Mouse (Mus musculus) fibroblast of lung, adult 2 months (primary cell): ENCODE results near the gene Gjb3.

ENCODE experiments used
- DNase-seq: peaks from one replicate; pipeline ENCODE4 v3.0.0-alpha.2; 2011; ENCODE audit warnings: low read depth

The Gjb3 gene

DNA sequence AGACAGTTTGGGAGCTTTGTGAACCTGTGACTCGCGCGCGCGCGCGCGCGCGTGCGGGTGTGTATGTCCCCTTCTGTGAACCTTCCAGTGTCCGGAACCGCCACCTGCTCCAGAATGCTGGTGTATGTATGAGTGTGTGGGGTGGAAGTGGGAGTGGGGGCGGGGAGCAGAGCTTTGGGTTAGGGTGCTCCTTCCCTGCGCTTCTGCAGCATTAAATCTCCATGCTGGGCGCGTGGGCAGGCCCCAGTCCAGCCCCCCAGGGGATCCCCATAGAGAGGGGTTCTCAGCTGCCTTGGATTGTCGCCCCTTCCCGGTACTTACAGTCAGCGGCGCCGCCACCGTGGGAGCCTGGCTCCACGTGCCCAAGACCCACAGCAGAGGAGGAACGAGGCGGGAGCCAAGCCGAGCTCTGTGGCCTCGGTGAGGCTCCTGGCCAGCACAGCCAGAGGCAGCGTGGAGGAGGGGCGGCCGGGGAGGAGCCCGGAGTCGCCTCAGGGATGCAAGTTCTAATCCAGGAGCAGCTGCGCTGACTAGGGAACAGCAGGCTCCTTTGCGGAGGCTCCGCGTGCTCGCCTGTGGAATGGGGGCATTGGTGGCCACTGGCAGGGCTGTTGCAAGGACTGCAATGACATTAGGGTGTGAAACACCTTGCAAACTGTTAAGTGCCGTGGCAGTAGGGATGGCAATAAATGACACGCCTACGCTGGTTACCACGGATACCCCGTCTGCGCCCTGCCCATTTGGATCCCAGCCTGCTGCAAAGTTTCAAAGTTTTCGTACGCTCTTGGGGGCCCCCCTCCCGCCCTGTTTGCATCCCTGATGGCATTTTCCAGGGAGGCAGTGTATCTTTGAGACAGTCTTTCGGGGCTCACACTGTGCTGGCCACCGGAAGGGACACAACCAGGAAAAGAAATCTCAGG is at the start of gene Gjb3:
TSS of gene Gjb3 (minus strand) at position 664 of the 920 bp plus-strand sequence.
- DNase-seq: no peak

DNA sequence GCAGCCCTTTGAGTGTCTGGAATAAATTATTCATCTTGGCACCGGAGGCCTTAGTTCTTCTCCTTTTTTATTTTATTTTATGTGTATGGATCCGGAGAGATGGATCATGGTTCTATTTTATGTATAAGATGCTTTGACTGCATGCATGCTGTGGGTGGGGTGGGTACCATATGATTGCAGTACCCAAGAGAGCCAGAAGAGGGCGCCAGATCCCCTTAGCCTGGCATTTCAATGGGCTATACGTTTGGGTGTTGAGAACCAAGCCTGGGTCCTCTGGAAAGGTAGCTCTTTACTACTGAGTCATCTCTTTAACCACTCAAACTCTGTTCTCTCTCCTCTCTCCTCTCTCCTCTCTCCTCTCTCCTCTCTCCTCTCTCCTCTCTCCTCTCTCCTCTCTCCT is 46.7 kb upstream of the Gjb3 start:
- DNase-seq: no peak

DNA sequence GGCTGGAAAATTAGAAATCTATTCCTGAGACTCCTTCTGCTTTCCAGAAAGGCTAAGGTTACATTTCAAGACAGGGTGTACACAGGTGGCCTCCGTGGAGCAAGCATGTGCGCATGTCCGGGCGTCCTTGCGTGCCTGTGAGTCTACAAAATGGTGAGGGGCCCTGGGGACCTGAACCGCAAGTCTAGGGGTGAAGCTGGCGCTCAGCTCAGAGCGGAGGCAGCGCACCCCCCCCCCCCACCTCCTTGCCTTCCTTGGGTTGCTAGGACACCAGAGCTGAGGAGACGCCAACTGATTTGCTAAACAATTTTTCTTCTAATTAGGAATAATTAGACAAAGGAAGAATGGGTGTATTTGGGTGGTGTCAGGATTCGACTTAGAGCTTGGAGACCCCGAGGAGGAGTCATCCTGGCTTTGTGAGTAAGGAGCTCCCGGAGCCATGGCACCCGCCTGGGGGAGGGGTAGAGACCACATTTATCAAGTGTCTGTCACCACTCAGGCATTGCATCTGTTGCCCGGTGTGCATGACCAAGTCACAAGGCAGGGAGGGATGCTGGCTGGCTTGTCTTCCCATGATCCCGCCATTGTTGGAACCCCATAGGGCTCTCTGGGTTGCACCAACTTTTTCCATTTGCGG is 45.0 kb upstream of the Gjb3 start:
- DNase-seq: no peak

DNA sequence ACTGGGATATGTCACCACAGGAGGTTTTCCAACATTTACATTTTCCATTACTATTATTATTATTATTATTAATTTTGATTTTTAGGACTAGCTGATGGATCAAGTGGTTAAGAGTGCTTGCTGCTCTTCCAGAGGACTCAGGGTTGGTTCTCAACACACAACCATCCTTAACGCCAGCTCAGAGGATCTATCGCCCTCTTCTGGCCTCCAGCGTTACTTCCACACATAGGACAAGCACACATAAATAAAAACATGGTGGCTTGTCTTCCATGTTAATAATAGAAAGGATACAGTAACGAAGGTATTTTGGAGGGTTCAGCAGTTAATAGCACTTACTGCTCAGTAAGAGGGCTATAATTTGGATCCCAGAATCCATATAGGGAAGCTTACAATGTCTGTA is 44.0 kb upstream of the Gjb3 start:
- DNase-seq: no peak

DNA sequence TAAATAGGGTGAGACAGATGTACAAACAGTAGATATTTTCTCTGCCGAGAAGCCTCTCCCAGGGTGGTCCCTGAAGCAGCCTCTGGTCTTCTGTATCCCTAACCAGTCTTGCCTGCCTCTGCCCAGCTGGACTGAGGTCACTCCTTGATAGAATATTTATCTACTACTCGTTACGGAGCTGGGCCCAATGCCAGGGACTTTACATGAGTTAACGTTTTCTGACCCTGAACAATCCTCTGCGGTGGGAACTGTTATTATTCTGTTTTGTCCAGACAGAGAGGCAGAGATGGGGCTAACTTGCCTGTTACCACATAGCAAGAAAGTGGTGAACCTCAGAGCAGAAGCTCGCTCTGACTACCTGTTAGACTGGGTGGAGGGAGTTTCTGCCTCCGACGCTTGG is 42.8 kb upstream of the Gjb3 start:
- DNase-seq: no peak

DNA sequence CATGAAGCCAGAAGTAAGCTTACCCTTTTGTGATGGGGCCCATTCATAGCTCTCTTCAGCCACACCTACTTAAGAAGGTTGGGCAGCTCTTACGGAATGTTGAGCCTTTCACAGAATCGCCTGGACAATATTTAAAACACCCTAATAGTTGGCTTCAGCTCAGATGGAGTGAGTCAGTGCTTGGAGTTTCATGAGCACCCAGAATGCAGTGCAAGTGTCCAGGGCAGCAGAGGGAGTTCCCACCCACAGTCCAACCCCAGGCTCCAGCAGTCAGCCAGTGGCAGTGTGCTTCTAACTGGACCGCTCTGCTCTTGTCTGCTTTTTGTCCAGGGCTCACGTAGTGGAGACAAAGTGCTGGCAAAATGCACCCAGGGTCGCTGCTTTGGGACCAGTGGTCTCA is 40.9 kb upstream of the Gjb3 start:
- DNase-seq: peak; percentile 72

DNA sequence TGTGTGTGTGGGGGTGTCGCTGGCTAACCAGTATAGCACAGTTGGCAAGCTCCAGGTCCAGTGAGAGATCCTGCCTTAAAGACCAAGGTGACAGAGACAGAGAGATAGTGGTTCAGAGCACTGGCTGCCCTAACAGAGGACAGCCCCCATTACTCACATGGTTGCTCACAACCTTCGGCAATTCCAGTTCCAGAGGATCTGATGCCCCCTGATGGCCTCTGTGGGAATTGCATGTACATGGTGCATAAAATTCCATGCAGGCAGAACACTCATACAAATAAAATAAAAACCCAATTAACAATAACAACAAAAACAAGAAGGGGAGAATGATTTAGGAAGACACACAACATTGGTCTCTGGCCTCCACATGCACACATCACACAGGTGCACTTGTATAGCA is 39.8 kb upstream of the Gjb3 start:
- no peak for DNase-seq

DNA sequence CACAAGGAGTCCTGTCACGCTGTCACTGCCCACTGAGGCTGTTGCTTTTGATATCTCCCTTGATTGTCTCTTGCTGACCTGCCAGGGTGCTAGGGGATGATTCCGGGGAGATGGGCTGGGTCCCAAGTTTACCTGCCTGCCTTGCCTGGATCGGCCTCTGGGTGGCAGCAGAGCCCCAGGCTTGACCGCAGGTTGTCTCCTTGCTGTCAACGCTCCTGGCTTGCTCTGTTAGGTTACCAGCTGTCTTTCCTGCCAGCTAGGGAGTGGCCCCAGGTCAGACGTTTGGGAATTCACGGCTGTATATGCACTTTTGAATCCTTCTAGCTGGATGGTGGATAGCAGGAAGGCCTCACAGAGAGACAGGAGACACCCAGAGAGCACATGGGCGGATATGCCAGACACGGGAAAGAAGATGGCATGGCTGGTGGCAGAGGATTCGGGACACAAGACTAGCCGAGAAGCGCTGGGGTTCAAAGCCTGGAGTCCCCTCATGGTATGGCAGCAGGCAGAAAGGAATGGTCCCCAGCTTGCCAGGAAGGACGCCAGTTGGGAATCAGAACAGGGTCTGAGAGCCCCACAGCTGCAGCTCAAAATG is 37.8 kb upstream of the Gjb3 start:
- no peak for DNase-seq

DNA sequence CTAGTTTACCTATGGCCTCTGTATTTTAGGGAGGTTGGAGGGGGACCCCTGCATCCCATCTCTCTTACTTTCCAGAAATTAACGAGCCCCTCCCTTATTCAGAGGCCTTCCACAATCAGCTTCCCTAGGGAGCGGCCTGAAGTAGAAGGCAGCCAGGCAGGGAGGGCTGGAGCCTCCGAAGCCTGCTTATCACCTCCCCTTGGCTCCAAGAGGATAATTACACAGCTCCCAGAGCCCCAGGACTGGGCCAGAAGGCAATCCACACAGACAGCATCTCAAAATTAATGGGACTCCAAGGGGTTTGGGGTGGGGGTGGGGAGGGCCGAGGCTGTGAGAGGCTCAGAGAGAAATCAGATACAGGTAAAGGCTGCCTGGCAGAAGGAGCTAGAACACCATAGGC is 35.2 kb upstream of the Gjb3 start:
- DNase-seq: no peak

DNA sequence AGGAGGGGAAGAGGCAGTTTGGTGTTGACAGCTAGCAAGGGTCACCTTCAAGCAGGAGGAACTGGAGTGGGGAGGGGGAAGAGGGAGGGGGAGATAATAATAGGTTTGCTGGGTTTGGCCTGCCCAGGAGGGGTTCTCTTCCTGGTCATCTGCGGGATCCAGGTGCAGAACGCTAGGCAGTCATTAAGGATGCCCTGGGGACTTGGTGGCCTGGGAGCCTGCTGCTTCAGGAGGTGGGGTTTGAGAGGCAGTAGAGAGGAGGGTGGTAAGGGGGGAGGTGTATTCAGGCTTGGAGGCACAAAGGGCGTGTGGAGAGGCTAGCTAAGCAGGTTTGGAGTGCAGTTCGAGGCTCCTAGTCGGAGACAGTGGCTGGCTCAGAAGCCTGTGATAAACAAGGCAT is 34.8 kb upstream of the Gjb3 start:
- DNase-seq: no peak

DNA sequence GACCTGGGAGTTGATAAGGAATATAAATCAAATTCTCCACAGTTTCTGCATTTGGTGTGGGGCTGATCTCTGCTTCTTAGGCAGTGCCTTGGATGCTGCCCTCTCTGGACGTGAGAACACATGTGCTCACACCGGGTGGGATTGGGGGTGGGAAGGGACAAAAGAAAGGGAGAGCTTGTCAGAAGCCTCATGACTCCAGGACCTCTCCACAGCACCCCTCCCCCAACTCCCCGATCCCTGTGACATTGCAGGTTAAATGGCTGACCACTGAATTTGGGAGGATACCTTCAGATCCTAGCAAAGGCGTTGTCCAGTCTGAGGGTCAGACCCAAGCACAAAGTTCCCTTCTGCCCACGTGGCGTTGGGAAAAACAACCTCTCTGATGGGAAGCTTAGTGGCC is 33.8 kb upstream of the Gjb3 start:
- no peak for DNase-seq

DNA sequence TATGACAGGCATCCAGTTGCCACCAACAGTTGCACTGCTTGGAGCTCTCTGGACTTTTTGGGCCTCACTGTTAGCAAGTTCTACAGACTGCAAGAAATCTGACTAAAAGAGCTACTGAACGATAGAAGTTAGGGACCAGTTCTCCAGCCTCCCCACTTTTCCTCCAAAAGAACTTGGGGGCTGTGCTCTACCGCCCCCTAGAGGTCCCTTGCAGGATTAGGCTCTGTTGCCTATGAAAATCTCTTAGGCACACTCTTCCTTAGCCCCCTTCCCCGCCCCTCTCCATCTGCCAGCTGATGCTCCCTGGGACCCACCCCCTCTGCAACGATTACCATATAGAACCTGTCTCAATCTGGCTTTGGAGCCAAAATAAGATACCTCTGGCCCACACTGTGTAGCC is 32.7 kb upstream of the Gjb3 start:
- no peak for DNase-seq

DNA sequence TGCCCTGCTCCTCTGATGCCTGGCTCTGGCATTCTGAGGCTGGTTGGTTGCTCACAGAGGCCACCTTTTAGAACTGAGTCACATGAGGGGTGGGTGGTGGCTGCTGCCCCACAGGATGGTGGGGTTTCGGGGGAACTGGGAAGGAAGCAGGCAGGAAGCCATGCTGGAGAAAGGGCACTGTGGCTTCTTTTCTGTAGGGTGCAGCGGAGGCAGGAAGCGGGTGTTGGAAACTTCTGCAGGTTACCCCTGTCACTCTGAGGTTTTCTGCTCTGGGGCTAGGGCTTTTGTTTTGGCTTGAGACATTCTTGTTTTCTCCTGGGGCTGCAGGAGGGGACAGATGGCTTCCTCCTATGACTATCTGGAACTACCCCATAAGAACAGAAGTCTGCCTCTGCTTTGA is 31.9 kb upstream of the Gjb3 start:
- DNase-seq: no peak

DNA sequence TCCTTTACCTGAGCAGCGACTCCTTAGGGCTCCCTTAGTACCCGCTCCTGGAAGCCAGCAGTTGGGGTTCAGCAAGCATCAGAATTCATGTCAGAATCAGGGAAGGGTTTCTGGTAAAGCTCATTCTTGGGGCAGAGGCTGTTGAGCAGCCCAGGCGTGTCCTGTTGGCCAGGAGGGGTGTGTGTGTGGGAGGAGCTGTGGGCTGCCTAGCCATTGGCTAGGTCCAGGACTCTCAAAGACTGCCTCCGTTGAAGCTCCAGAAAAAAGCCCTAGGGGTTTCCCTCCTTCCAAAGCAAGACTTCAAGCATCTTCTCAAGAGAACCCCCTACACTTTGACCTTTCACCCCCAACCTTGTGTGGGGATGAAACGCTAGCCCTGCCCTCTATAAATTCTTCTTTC is 27.4 kb upstream of the Gjb3 start, which contains the start of gene Gjb5:
TSS of gene Gjb5 (minus strand) at position 164 of the 400 bp plus-strand sequence.
- DNase-seq: no peak

DNA sequence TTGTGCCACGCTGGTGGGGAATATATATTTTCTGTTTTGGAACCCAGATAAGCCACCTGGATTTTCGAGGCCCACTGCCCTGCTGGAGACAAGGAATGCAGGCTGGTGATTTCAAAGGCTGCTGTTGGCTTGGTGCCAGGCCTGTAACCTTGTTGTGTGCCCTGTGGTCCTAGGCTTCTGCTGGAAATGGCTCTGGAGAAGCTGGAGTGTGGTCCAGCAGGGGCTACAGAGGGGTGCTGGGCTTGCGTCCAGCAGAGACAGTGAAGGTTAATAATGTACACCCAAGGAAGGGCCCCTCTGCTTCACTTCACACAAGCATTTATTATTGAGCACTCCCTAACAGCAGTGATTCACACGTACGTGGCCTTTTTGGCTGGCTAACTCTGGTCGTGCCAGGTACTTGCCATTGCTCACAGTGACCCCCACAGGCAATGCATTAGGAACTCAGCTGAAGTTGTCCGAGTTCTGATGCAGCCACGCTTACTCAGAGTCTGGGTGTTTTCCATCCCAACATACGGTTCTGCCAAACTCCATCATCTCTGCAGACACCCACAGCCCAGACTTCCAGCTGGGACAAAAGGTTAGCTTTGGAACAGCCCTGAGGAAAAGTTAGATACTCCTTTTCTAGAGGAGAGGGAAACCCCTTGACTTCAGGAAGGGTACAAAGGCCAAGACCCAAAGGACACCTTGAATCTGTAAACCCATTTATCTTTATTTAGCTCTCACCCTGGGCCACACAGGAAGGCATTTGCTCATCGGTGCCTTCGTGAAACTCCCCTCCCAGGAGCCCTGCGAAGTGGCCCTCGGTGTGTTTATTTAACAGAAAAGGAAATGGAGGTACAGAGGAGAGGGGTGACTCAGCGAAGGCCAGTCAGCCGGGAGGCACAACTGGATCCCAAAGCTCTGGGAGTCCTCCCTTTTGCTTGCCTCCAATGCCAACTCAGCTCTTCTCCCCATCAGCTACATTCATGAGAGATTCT is 24.2 kb upstream of the Gjb3 start:
- peak; percentile 96 for DNase-seq

DNA sequence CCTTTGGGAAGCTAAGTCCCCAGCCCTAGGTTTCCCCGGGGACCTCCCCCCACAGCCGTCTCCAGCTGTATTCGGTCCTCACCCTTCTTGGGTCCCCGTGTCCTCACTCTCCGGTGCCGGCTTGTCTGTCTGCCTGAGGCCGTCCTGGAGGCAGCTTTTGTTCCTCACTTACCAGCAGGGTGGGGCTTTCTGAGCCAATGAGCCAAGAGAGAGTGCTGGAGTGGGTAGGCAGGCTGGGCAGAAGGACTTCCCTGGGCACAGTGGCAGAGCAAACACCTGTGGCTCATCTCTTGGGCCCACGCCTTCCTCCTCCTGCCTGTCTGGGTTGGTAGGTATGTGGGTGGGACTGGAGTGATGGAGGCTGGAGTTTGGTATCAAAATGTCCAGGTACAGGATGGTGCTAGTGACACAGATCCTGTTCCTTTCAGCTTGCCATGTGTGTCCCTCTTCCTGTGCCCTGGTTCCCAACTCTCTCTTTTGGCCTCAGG is 23.4 kb upstream of the Gjb3 start, which contains the start of gene Gjb4:
TSS of gene Gjb4 (minus strand) at position 131 of the 488 bp plus-strand sequence.
- DNase-seq: no peak

DNA sequence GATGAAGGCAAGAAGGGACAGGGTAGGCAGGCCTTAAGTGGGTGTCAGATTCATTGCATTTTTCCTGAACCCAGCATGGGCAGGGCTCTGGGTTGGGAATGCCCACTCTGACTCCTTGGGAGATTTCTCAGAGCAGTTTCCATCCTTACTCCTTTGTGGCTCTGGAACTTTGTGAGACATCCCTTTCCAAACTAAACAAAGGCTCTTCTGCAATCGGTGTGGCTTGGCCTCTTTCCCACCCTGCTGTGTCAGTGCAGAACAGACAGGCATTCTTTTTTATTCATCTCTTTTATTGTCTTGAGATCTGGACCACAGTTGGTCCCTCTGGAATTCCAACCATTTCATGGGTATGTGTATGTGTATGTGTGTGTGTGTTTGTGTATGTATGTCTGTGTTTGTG is 21.9 kb upstream of the Gjb3 start:
- DNase-seq: peak; percentile 82

DNA sequence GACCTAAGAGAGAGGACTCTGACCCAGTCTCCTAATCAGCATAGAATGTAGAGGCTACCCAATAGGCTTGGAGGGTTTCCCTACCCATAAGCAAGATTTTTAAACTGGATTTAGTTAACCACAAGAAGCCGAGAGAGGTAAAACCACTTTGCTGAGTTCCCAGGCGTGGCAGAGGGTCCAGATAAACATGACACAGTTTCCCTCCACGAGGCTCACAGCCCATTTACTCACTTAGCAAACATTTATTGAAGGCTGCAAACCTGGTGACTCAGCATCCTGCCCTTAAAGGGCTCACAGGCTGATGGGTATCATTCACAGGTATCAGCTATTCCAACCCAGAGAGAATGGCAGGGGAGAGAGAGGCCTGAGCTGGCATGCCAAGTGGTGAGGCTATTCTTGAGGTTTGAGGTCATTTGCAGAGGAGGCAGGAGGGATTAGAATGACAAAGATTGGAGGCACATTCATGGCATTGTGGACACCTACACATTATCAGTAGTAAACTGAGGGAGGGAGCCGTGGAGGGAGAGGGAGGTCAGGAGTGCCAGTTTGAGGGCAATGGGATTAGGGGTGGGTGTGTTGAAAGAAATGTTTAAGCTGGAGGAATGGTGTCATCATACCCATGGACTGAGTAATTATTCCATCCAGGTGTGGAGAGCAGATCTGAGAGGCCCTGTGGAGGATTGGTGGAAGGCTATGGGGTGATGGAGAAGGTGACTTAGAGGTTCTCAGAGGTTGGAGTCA is 19.1 kb upstream of the Gjb3 start:
- peak; percentile 66 for DNase-seq

DNA sequence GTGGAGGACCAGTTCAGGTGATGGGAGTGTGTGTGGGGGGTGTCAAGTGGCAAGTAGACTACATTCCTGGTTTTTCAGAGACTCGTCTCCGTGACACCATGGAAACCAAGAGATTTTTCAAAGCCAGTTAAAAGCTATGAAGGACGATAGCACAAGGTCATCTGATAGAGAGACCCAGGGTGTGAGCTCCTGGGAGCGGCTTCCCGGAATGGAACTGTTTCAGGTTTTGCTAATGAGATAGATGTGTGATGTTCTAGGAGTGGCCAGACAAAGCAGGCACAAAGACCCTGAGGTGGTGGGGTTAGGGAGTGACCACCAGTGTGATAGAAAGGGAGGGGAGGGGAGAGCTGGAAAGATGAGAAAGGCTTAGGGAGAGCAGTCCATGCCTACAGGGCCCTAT is 14.4 kb upstream of the Gjb3 start:
- no peak for DNase-seq

DNA sequence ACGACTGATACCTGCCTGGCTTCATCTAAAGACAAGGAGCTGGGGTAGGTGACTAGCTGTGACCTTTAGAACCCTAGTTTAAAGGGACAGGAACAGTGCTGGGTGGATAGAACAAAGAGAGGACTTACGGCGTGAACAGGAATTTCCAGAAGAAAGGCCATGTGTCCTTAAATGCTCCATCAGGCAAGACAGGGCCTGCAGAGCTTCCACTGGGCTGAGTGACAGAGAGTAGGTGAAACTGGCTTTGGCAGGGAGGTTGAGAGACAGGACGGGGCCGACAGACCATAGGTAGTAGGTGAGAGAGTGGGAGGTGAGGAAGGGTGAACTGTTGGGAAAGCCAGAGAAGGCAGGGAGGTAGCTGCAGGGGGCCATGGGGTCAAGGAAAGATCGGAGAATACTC is 10.7 kb upstream of the Gjb3 start:
- no peak for DNase-seq

DNA sequence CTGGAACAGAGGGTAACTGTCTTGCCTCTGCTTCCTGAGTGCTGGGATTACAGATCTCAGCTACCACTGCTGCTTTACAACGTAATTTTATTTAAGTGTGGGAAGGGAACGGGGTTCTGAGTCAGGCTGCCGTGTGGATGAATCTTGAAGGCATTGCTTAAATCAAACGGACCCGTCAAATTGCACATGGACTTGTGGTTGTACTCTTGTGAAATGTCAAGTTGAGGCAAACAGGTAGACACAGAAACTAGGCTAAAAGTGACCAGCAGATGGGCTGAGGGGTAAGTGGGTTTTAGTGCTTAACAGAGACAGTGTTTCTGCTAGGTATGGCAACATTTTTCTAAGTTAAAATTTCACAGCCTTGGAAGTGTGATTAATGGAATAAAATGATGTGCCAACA is 7.0 kb upstream of the Gjb3 start:
- no peak for DNase-seq
